Comparison of ENCODE assay signal across 9 mouse cellular contexts in genomic region chr9:64666549-64666948, GRCm38 (mm10).
DNase-seq lines count a peak whose midpoint lies in the region; ATAC-seq and TF ChIP-seq lines count a peak whose summit lies in the region.
"Had no signal": no experiment of that assay in that cellular context is flagged by ENCODE, and none has a peak within 500 bp of the region (broad histone marks: within the 10 kb centered on the region; RNA-seq: fewer than 3 reads in every experiment).

No protein-coding gene starts in this region.

- no peak overlapping the region for H3K4me3 ChIP-seq in kidney, embryonic 16.5 days (ENCODE audit: low read length)
- H3K4me3 ChIP-seq in limb, embryonic 11.5 days (ENCODE audit: low read depth, low read length): no peak overlapping the region
- H3K4me3 ChIP-seq: forebrain, embryonic 15.5 days had no signal

- H3K9ac ChIP-seq in kidney, embryonic 16.5 days (replicated peaks; ENCODE audit: low read length): no peak overlapping the region
- no peak overlapping the region for H3K9ac ChIP-seq in limb, embryonic 11.5 days (ENCODE audit: low read length)
- H3K9ac ChIP-seq: forebrain, embryonic 15.5 days had no signal

- peak; percentile 70 for DNase-seq in kidney, postnatal 10 days
- peak; percentile 6 for DNase-seq in CD4-positive helper T cell, adult 2 months (ENCODE audit: low read depth, low spot score)
- peak; percentile 12 for DNase-seq in Patski (ENCODE audit: low read depth, low spot score)
- DNase-seq in limb, embryonic 11.5 days (ENCODE audit: low spot score): peak; percentile 82
- no peak for DNase-seq in gastrocnemius, postnatal 25 days
- no peak for DNase-seq in yolk sac, embryonic 10.5 days (ENCODE audit: low spot score)

- CTCF ChIA-PET in Patski (lab: Charles Lee): no interaction called here

- POLR2A ChIA-PET in Patski (lab: Charles Lee): interaction anchor here (0.5 kb wide), 1 partner anchor 123 kb away, joined by 3 read pairs; no protein-coding TSS in a partner anchor

- 25% methylated on average over 4 of the region's 4 CpGs for WGBS in kidney, embryonic 16.5 days
- WGBS in limb, embryonic 11.5 days: 34% methylated on average over 4 of the region's 4 CpGs

- no peak for TF ChIP-seq CTCF in Patski (IDR thresholded peaks at IDR 0.05)

- H3K27ac ChIP-seq in kidney, embryonic 16.5 days (ENCODE audit: low read length): no peak overlapping the region
- no peak overlapping the region for H3K27ac ChIP-seq in limb, embryonic 11.5 days (replicated peaks; ENCODE audit: low read depth, low read length)
- H3K27ac ChIP-seq: forebrain, embryonic 15.5 days had no signal

- in situ Hi-C loops in Patski (cut with MboI; ENCODE audit: low pct_unique_long_range_greater_than_20kb): no loop called here

- no peaks in the 10 kb centered on the region for H3K4me1 ChIP-seq in kidney, embryonic 16.5 days (ENCODE audit: insufficient read depth, low read length)
- H3K4me1 ChIP-seq in limb, embryonic 11.5 days (ENCODE audit: control insufficient read depth, insufficient read depth, low read length): peaks cover 22% of the 10 kb centered on the region; the same call in 1 of the 2 replicates

- H3K9me3 ChIP-seq in kidney, embryonic 16.5 days (ENCODE audit: low read length): no peaks in the 10 kb centered on the region
- H3K9me3 ChIP-seq in limb, embryonic 11.5 days (ENCODE audit: control insufficient read depth, low read length): no peaks in the 10 kb centered on the region
- H3K9me3 ChIP-seq: forebrain, embryonic 15.5 days had no signal

- no peak for ATAC-seq in kidney, embryonic 16.5 days (ENCODE audit: low FRiP score, low TSS enrichment)
- ATAC-seq in Patski: no peak
- ATAC-seq in limb, embryonic 11.5 days (ENCODE audit: insufficient number of reproducible peaks, low FRiP score, low TSS enrichment, low read depth): no peak
- ATAC-seq in frontal cortex, adult (ENCODE audit: low TSS enrichment): no peak
- ATAC-seq: forebrain, embryonic 15.5 days had no signal

- H3K4me2 ChIP-seq in kidney, embryonic 16.5 days (replicated peaks; ENCODE audit: low read depth, low read length): no peak overlapping the region
- no peak overlapping the region for H3K4me2 ChIP-seq in limb, embryonic 11.5 days (ENCODE audit: low read depth, severe bottlenecking)
- H3K4me2 ChIP-seq: forebrain, embryonic 15.5 days had no signal

- H3K27me3 ChIP-seq in kidney, embryonic 16.5 days (ENCODE audit: insufficient read depth, low read length): no peaks in the 10 kb centered on the region
- no peaks in the 10 kb centered on the region for H3K27me3 ChIP-seq in Patski
- H3K27me3 ChIP-seq in limb, embryonic 11.5 days (ENCODE audit: control insufficient read depth, insufficient read depth, low read length): no peaks in the 10 kb centered on the region
- H3K27me3 ChIP-seq: forebrain, embryonic 15.5 days had no signal

- no peaks in the 10 kb centered on the region for H3K36me3 ChIP-seq in kidney, embryonic 16.5 days (ENCODE audit: insufficient read depth, low read length)
- no peaks in the 10 kb centered on the region for H3K36me3 ChIP-seq in limb, embryonic 11.5 days (ENCODE audit: control insufficient read depth, insufficient read depth, low read length)
- H3K36me3 ChIP-seq: forebrain, embryonic 15.5 days had no signal

Comparison
In these comparisons a context has a peak if more than half of its experiments do, and no peak if none do; other contexts are left out.
1. DNase-seq: peak in kidney, postnatal 10 days (single experiment), CD4-positive helper T cell, adult 2 months (single experiment), Patski (single experiment) and limb, embryonic 11.5 days (single experiment); none in gastrocnemius, postnatal 25 days (single experiment) and yolk sac, embryonic 10.5 days (single experiment).